Mouse (Mus musculus) thymus, postnatal 14 days (tissue): ENCODE results near the gene Mitd1.

Source experiments
- DNase-seq: peaks from one replicate; pipeline ENCODE4 v3.0.0; 2021

Gene Mitd1

GRCm38 (mm10) chr1:37890025-37890652, at the start of gene Mitd1, which contains the start of gene Mrpl30:
Gene Mitd1 (minus strand): TSS chr1:37890411.
Gene Mrpl30 (plus strand): TSS chr1:37890477.
- DNase-seq: peak; percentile 85

GRCm38 (mm10) chr1:37931806-37932205, 41.6 kb upstream of the Mitd1 start:
- DNase-seq: no peak

- DNase-seq: no peak
Measured at GRCm38 (mm10) chr1:37925971-37926370, 35.8 kb upstream of the Mitd1 start.

DNA sequence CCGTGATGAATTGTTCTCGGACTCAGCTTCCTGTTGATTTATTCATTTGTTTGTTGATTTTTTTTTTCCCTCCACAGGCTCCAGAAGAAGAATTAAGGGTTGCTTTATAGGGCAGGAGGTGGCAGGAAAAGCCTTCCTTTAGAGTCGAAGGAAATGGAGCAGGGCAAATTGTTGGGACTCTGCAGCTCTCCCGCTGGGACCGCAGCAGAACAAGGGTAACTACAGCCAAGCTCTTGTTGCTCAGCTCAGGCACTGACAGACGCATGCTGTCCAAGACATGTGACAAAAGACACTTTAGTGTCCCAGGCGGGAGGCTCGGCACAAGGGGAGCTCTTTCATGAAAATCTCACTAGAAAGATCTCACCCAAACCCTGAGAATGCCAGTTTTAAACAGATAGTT, 32.3 kb upstream of the Mitd1 start:
- no peak for DNase-seq

GRCm38 (mm10) chr1:37918096-37918495, 27.9 kb upstream of the Mitd1 start:
- no peak for DNase-seq

DNA sequence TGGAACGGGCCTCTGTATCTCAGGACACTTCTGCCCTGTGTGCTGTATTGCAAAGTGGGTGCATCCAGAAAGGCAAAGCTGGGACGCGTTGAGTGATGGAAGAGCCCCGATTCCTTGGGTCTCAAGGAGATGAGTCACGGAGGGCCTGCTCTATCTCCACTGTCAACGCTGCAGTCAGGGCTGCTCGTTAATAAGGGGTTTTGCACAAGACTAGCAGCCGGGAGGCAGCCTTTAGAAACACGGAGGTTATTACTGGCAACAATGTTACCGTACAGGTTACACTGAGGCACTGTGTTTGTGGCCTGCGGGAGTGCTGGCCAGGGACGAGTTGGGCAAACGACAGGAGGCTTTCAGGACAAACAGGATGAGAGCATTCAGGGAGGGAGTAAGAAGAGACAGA, 27.5 kb upstream of the Mitd1 start:
- DNase-seq: no peak

GRCm38 (mm10) chr1:37916393-37916792, 26.2 kb upstream of the Mitd1 start, which contains the start of gene Lyg2:
Gene Lyg2 (minus strand): TSS chr1:37916493.
- DNase-seq: no peak

- DNase-seq: no peak
Measured at GRCm38 (mm10) chr1:37912751-37913150, 22.5 kb upstream of the Mitd1 start.

GRCm38 (mm10) chr1:37903178-37903577, 13.0 kb upstream of the Mitd1 start:
- no peak for DNase-seq

GRCm38 (mm10) chr1:37900288-37900687, 10.1 kb upstream of the Mitd1 start:
- DNase-seq: no peak

GRCm38 (mm10) chr1:37899816-37900215, 9.6 kb upstream of the Mitd1 start:
- DNase-seq: no peak

DNA sequence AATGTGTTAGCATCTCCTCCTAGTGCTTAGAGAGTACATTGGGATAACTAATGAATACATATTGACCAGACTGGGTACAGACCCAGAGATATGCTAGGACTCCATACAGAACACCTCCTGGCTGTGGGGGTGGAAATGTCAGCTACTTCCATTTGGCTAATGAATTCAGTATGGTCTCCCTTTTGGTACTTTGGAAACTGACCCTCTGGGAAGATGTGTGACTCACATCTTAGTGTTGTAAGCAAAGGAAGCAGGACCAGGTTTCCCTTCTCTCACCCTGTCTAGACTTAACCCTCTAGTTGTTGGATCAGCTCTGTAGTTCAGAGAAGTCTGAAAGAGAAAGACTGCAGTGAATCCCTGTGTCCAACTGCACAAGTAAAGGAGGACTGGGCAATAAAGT, 4.4 kb upstream of the Mitd1 start:
- DNase-seq: no peak

- DNase-seq: no peak
Measured at GRCm38 (mm10) chr1:37891400-37891799, 1.2 kb upstream of the Mitd1 start.

DNA sequence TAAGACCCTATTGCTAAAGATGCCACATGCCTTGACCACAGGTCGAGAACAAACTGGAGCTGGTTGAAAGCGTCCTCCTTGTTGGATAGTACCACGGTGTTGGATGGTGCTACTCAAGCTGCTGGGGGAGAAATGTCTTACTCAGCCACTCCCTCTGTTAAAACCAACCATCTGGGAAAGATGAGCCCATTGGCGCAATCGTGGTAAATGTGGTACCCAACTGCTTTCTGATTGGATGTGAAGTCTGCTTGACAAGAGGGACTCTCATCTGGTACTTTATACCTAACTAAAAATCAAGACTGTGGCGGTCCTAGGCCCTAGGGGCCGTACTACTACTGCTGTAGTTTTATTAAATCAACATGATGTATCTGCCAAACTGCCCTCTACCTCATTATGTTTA, 1.0 kb downstream of the Mitd1 start:
- no peak for DNase-seq

GRCm38 (mm10) chr1:37884451-37884850, 5.8 kb downstream of the Mitd1 start:
- DNase-seq: no peak

- no peak for DNase-seq
Measured at GRCm38 (mm10) chr1:37883411-37883810, 6.8 kb downstream of the Mitd1 start.

- DNase-seq: no peak
Measured at GRCm38 (mm10) chr1:37877736-37878460, 12.3 kb downstream of the Mitd1 start.

GRCm38 (mm10) chr1:37873157-37873556, 17.1 kb downstream of the Mitd1 start:
- no peak for DNase-seq

GRCm38 (mm10) chr1:37872131-37873067, 17.8 kb downstream of the Mitd1 start:
- DNase-seq: peak; percentile 89

DNA sequence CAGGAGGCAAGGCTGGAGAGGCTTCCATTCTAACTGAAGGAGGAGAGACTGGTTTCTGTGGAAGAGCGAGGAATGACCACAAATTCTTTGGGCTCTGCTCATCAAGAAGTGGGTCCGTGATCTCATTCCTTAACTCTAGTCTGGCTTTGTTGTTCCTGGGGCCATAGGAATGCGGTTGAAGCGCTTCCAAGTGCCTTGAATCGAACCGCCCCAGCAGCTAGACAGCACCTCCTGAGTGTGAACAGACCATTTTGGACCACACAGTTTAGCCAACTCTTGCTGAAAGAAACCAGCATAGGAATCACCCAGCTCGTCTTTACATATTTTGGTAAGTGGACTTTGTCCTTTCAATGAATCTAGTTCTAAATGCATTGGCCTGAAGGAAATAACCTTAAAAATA, 18.5 kb downstream of the Mitd1 start, which contains the start of gene Lipt1:
TSS of gene Lipt1 (plus strand) at position 35 of the 400 bp plus-strand sequence.
- no peak for DNase-seq

- DNase-seq: no peak
Measured at GRCm38 (mm10) chr1:37869362-37869761, 20.8 kb downstream of the Mitd1 start.

DNA sequence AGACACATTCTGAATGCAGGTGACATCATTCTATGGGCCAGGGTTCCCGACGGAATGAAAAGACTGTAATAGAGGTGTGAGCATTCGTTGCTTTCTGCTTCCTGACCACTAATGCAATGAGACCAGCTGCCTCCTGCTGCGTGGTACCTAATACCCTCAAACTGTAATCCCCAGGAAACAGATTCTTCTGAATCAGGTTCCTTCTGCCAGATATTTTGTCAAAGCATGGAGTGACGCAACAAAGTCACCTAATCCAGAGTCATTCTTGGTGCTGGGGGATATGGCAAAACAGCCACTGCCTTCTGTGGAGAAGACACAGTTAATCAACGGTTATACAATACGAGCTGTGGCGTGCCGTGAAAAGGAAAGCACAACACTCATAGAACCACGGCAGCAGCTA, 21.6 kb downstream of the Mitd1 start:
- DNase-seq: no peak

- DNase-seq: no peak
Measured at GRCm38 (mm10) chr1:37867684-37868322, 22.4 kb downstream of the Mitd1 start.
